Mouse (Mus musculus): ENCODE data around the gene Mkrn2os. TPM values are rescaled to one million over a fixed set of nuclear protein-coding genes. Genes with fewer than 3 reads are reported as not detected.

Mkrn2os gene
- total and polyA plus RNA-seq, 3 experiments, result 0.46 TPM; not detected in 2

- H3K79me2 ChIP-seq (ENCODE audit: control insufficient read depth, insufficient read depth, low read length, poor library complexity), result peaks cover 6% of the 10 kb centered on the region
- H3K27ac ChIP-seq (ENCODE audit: control insufficient read depth, low read depth, low read length), result no peak overlapping the region
- H3K27me3 ChIP-seq (ENCODE audit: control insufficient read depth in 1 of 2, insufficient read depth in 2 of 2, low read length in 2 of 2), result no peaks in the 10 kb centered on the region
- H3K9ac ChIP-seq (ENCODE audit: control insufficient read depth, low read depth, low read length, poor library complexity, severe bottlenecking), result no peak overlapping the region
- no peak overlapping the region for H3K4me3 ChIP-seq (ENCODE audit: control insufficient read depth in 1 of 2, insufficient read depth in 1 of 2, low read depth in 2 of 2, low read length in 2 of 2)
- peaks cover 2 to 5% of the 10 kb centered on the region in 2 experiments; a peak in 3 of 4 replicates for H3K4me1 ChIP-seq (ENCODE audit: control insufficient read depth in 1 of 2, insufficient read depth in 2 of 2, low read length in 2 of 2)
- peaks cover 5 to 8% of the 10 kb centered on the region in 2 experiments for H3K36me3 ChIP-seq (ENCODE audit: control insufficient read depth in 1 of 2, insufficient read depth in 2 of 2, low read length in 2 of 2)
- H3K9me3 ChIP-seq (replicated peaks; ENCODE audit: insufficient read depth, low read length), result no peaks in the 10 kb centered on the region
- no peak for DNase-seq (ENCODE audit: low read depth, low spot score)
- TF ChIP-seq E2F4 (IDR thresholded peaks at IDR 0.05; ENCODE audit: borderline replicate concordance, low read depth, low read length), result no peak
- TF ChIP-seq MAFK (IDR thresholded peaks at IDR 0.05; ENCODE audit: borderline replicate concordance, low read depth, low read length), result no peak
- TF ChIP-seq CTCF (IDR thresholded peaks at IDR 0.05 in 2 of 3, conservative IDR thresholded peaks at IDR 0.05 in 1 of 3; ENCODE audit: control insufficient read depth in 1 of 3, insufficient read depth in 1 of 3, low read depth in 2 of 3, low read length in 3 of 3, poor library complexity in 1 of 3, severe bottlenecking in 1 of 3), result no peak
- TF ChIP-seq GATA1 (IDR thresholded peaks at IDR 0.05; ENCODE audit: low read depth, low read length), result no peak
- no peak for TF ChIP-seq USF2 (IDR thresholded peaks at IDR 0.05; ENCODE audit: borderline replicate concordance in 1 of 2, insufficient read depth in 1 of 2, low read depth in 1 of 2, low read length in 2 of 2)
- no peak for TF ChIP-seq USF1 (IDR thresholded peaks at IDR 0.05; ENCODE audit: low read depth, low read length)
- TF ChIP-seq SIN3A (IDR thresholded peaks at IDR 0.05; ENCODE audit: low read length), result no peak
- TF ChIP-seq ZNF384 (IDR thresholded peaks at IDR 0.05; ENCODE audit: low read depth, low read length), result no peak
- TF ChIP-seq ZMIZ1 (IDR thresholded peaks at IDR 0.05; ENCODE audit: low read depth, low read length), result no peak
- no peak for TF ChIP-seq MYC (IDR thresholded peaks at IDR 0.05; ENCODE audit: low read depth, low read length)
- no peak for TF ChIP-seq ZC3H11A (IDR thresholded peaks at IDR 0.05; ENCODE audit: low read depth, low read length)
These were observed 15.1 kb upstream of the Mkrn2os start for GRCm38 (mm10) chr6:115607429-115607828.

GRCm38 (mm10) chr6:115606461-115606860, 14.1 kb upstream of the Mkrn2os start:
- DNase-seq (ENCODE audit: low read depth, low spot score), result no peak
- Histone ChIP-seq H3K4me1 (ENCODE audit: control insufficient read depth in 1 of 2, insufficient read depth in 2 of 2, low read length in 2 of 2) (peaks cover 2 to 5% of the 10 kb centered on the region in 2 experiments; a peak in 3 of 4 replicates), H3K27ac (ENCODE audit: control insufficient read depth, low read depth, low read length) (no peak overlapping the region), H3K9me3 (replicated peaks; ENCODE audit: insufficient read depth, low read length) (no peaks in the 10 kb centered on the region), H3K27me3 (ENCODE audit: control insufficient read depth in 1 of 2, insufficient read depth in 2 of 2, low read length in 2 of 2) (no peaks in the 10 kb centered on the region), H3K9ac (ENCODE audit: control insufficient read depth, low read depth, low read length, poor library complexity, severe bottlenecking) (no peak overlapping the region), H3K79me2 (ENCODE audit: control insufficient read depth, insufficient read depth, low read length, poor library complexity) (peaks cover 10% of the 10 kb centered on the region), H3K36me3 (ENCODE audit: control insufficient read depth in 1 of 2, insufficient read depth in 2 of 2, low read length in 2 of 2) (peaks cover 5 to 8% of the 10 kb centered on the region in 2 experiments), H3K4me3 (ENCODE audit: control insufficient read depth in 1 of 2, insufficient read depth in 1 of 2, low read depth in 2 of 2, low read length in 2 of 2) (no peak overlapping the region)
- TF ChIP-seq TCF12 (IDR thresholded peaks at IDR 0.05; ENCODE audit: low read depth, low read length), result no peak
- no peak for TF ChIP-seq SMC3 (IDR thresholded peaks at IDR 0.05; ENCODE audit: low read depth, low read length)
- no peak for TF ChIP-seq GATA1 (IDR thresholded peaks at IDR 0.05; ENCODE audit: low read depth, low read length)
- TF ChIP-seq MXI1 (IDR thresholded peaks at IDR 0.05; ENCODE audit: low read depth, low read length), result no peak
- TF ChIP-seq MAX (IDR thresholded peaks at IDR 0.05; ENCODE audit: low read length), result no peak
- no peak for TF ChIP-seq HCFC1 (IDR thresholded peaks at IDR 0.05; ENCODE audit: low read depth, low read length)
- no peak for TF ChIP-seq TAL1 (IDR thresholded peaks at IDR 0.05; ENCODE audit: low read length)
- no peak for TF ChIP-seq NRF1 (IDR thresholded peaks at IDR 0.05; ENCODE audit: insufficient read depth, low read depth, low read length, poor library complexity, severe bottlenecking)
- no peak for TF ChIP-seq POLR2AphosphoS5 (IDR thresholded peaks at IDR 0.05; ENCODE audit: borderline replicate concordance, low read depth, low read length)
- no peak for TF ChIP-seq CTCF (IDR thresholded peaks at IDR 0.05 in 2 of 3, conservative IDR thresholded peaks at IDR 0.05 in 1 of 3; ENCODE audit: control insufficient read depth in 1 of 3, insufficient read depth in 1 of 3, low read depth in 2 of 3, low read length in 3 of 3, poor library complexity in 1 of 3, severe bottlenecking in 1 of 3)
- TF ChIP-seq GABPA (IDR thresholded peaks at IDR 0.05; ENCODE audit: low read depth, low read length), result no peak
- TF ChIP-seq RCOR1 (IDR thresholded peaks at IDR 0.05; ENCODE audit: low read depth, low read length), result no peak
- TF ChIP-seq ETS1 (IDR thresholded peaks at IDR 0.05; ENCODE audit: low read depth, low read length), result no peak
- no peak for TF ChIP-seq MAZ (IDR thresholded peaks at IDR 0.05; ENCODE audit: low read depth, low read length)

All from MEL (cell line).